Mouse (Mus musculus) CH12.LX (cell line): ENCODE measurements at regions not wholly inside any gene's neighbourhood (a gene's known extent, or its start where the extent isn't known, plus 50 kb on each side); places are given as distances from the start of the nearest gene placed in this dataset.

ENCODE experiments used
- DNase-seq: peaks from one replicate; pipeline ENCODE4 v3.0.0-alpha.2; 2013; ENCODE audit errors: extremely low read depth
- H3K27ac ChIP-seq: 2 replicates; pipeline ENCODE4 v1.5.1; 2012; ENCODE audit warnings: low read depth, mild to moderate bottlenecking, control low read depth, moderate library complexity; ENCODE audit not compliant: insufficient read depth
- H3K27me3 ChIP-seq: replicated peaks from 2 replicates; pipeline ENCODE3; 2012; ENCODE audit warnings: inconsistent platforms
- H3K36me3 ChIP-seq, 2 experiments: replicated peaks in 1 of 2; 2 replicates each; pipeline versions ENCODE3 to v1.6.1; 2012; ENCODE audit warnings: inconsistent platforms in 1 of 2, low read length in 1 of 2, mild to moderate bottlenecking in 1 of 2, mixed read lengths in 1 of 2, moderate library complexity in 1 of 2; ENCODE audit not compliant: control insufficient read depth in 1 of 2, insufficient read depth in 1 of 2
- H3K4me1 ChIP-seq, 2 experiments: 2 replicates each; pipeline ENCODE4 v1.6.1; 2012; ENCODE audit warnings: inconsistent platforms in 1 of 2, moderate library complexity in 1 of 2; ENCODE audit not compliant: insufficient read depth in 2 of 2, control insufficient read depth in 1 of 2
- H3K4me2 ChIP-seq: 2 replicates; pipeline ENCODE4 v1.6.1; 2012; ENCODE audit warnings: low read depth, mild to moderate bottlenecking, control low read depth; ENCODE audit not compliant: poor library complexity, insufficient read depth, severe bottlenecking
- H3K4me3 ChIP-seq, 3 experiments: fragments of 150-350 bp in 1 of 3; sonication (generic) in 1 of 3; replicated peaks in 1 of 3; 2 replicates each; pipeline versions ENCODE3 to v1.5.1; 2011 to 2012; ENCODE audit warnings: low read depth in 2 of 3, low read length in 2 of 3, mild to moderate bottlenecking in 2 of 3, moderate library complexity in 2 of 3, control low read depth in 1 of 3, improper control_type of control experiment in 1 of 3, inconsistent platforms in 1 of 3, mixed read lengths in 1 of 3; ENCODE audit not compliant: poor library complexity in 1 of 3
- H3K79me2 ChIP-seq: replicated peaks from 2 replicates; pipeline ENCODE4 v1.6.1; 2012; ENCODE audit warnings: mild to moderate bottlenecking, moderate library complexity; ENCODE audit not compliant: control insufficient read depth, poor library complexity, insufficient read depth, severe bottlenecking; ENCODE audit errors: extremely low read depth
- H3K9ac ChIP-seq: 2 replicates; pipeline ENCODE4 v1.6.1; 2012; ENCODE audit warnings: low read depth, mild to moderate bottlenecking, control low read depth, moderate library complexity; ENCODE audit not compliant: insufficient read depth
- H3K9me3 ChIP-seq: replicated peaks from 2 replicates; pipeline ENCODE3; 2012; ENCODE audit warnings: low read length, inconsistent platforms, mixed read lengths
- CHD2 ChIP-seq: IDR thresholded peaks from 2 replicates; pipeline ENCODE4 v1.6.1; 2011; ENCODE audit warnings: low read length, improper control_type of control experiment
- E2F4 ChIP-seq: IDR thresholded peaks from 2 replicates; pipeline ENCODE4 v1.6.1; 2011; ENCODE audit warnings: low read depth, low read length, improper control_type of control experiment; ENCODE audit not compliant: insufficient replicate concordance
- GABPA ChIP-seq: IDR thresholded peaks from 2 replicates; pipeline ENCODE4 v1.6.1; 2012; ENCODE audit warnings: low read depth, low read length, improper control_type of control experiment, inconsistent platforms; ENCODE audit not compliant: insufficient replicate concordance
- HCFC1 ChIP-seq: IDR thresholded peaks from 2 replicates; pipeline ENCODE4 v1.6.1; 2012; ENCODE audit warnings: low read depth, mild to moderate bottlenecking, inconsistent platforms, low read length, improper control_type of control experiment
- MAX ChIP-seq: IDR thresholded peaks from 2 replicates; pipeline ENCODE4 v1.6.1; 2011; ENCODE audit warnings: low read length, improper control_type of control experiment
- MEF2A ChIP-seq: IDR thresholded peaks from 2 replicates; pipeline ENCODE4 v1.6.1; 2014; ENCODE audit warnings: low read depth, mild to moderate bottlenecking, inconsistent platforms, low read length, improper control_type of control experiment, borderline replicate concordance
- MXI1 ChIP-seq: IDR thresholded peaks from 2 replicates; pipeline ENCODE4 v1.6.1; 2011; ENCODE audit warnings: mild to moderate bottlenecking, low read depth, low read length, improper control_type of control experiment
- PAX5 ChIP-seq: IDR thresholded peaks from 2 replicates; pipeline ENCODE4 v1.6.1; 2012; ENCODE audit warnings: low read length, inconsistent platforms, mixed read lengths
- POLR2AphosphoS2 ChIP-seq: IDR thresholded peaks from 2 replicates; pipeline ENCODE4 v1.6.1; 2011; ENCODE audit warnings: low read depth, low read length, improper control_type of control experiment
- RCOR1 ChIP-seq: conservative IDR thresholded peaks from 2 replicates; pipeline ENCODE4 v1.6.1; 2012; ENCODE audit warnings: low read depth, mild to moderate bottlenecking, inconsistent platforms, low read length, improper control_type of control experiment
- SMC3 ChIP-seq: IDR thresholded peaks from 2 replicates; pipeline ENCODE4 v1.6.1; 2011; ENCODE audit warnings: low read depth, low read length, improper control_type of control experiment
- TCF12 ChIP-seq: IDR thresholded peaks from 2 replicates; pipeline ENCODE4 v1.6.1; 2014; ENCODE audit warnings: low read depth, mild to moderate bottlenecking, inconsistent platforms, low read length, improper control_type of control experiment
- UBTF ChIP-seq: IDR thresholded peaks from 2 replicates; pipeline ENCODE4 v1.6.1; 2012; ENCODE audit warnings: low read depth, mild to moderate bottlenecking, inconsistent platforms, low read length, improper control_type of control experiment, moderate library complexity
- USF1 ChIP-seq: IDR thresholded peaks from 2 replicates; pipeline ENCODE4 v1.6.1; 2014; ENCODE audit warnings: low read depth, mild to moderate bottlenecking, inconsistent platforms, low read length, improper control_type of control experiment
- USF2 ChIP-seq: conservative IDR thresholded peaks from 2 replicates; pipeline ENCODE4 v1.6.1; 2011; ENCODE audit warnings: low read depth, low read length, improper control_type of control experiment
- ZC3H11A ChIP-seq: IDR thresholded peaks from 2 replicates; pipeline ENCODE4 v1.6.1; 2012; ENCODE audit warnings: low read depth, mild to moderate bottlenecking, inconsistent platforms, low read length, improper control_type of control experiment
- ZKSCAN1 ChIP-seq: IDR thresholded peaks from 2 replicates; pipeline ENCODE4 v1.6.1; 2012; ENCODE audit warnings: low read depth, inconsistent platforms, low read length, improper control_type of control experiment, borderline replicate concordance
- ZNF384 ChIP-seq: IDR thresholded peaks from 2 replicates; pipeline ENCODE4 v1.6.1; 2012; ENCODE audit warnings: low read depth, low read length, improper control_type of control experiment, inconsistent platforms
- dilution Hi-C: fragments of 300-500 bp; cut with MboI; formaldehyde crosslinking; loops from 2 replicates; pipeline ENCODE4 v1.14.3; 2020; ENCODE audit warnings: low sequenced_read_pairs; ENCODE audit not compliant: extremely low pct_unique_long_range_greater_than_20kb, extremely low pct_ligation_motif_present
- in situ Hi-C: fragments of 300-500 bp; cut with MboI; formaldehyde crosslinking; loops from 3 replicates; pipeline ENCODE4 v1.14.3; 2019; ENCODE audit warnings: low sequenced_read_pairs, low pct_ligation_motif_present, low pct_unique_long_range_greater_than_20kb, mixed read lengths

DNA sequence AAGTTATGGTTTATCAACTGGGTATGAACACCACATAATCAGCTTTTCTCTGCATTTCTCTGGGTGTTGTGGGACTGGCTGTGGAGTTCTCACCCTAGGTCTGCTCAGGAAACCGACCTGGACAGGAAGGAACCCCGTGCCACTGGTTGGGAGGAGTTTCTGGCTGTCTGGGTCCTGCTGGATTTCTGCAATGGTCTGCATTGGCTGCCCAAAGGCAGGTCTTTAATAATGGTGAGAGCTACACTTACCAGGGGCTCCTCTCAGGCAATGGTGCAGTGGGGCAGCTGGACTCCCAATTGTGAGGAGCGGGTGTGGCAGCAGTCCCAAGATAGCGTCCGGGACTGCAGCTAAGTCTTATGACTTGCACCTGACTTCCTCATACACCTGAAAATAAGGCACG lies 57.8 kb upstream of the Gm10181 start:
- no peaks in the 10 kb centered on the region for H3K27me3 ChIP-seq
- no peak overlapping the region for H3K27ac ChIP-seq
- in situ Hi-C loops: loop anchor here (25.0 kb wide), 2 partner anchors 269 to 344 kb away; partner anchors contain the start of genes Dpy19l2 and Tbx20
- no peak overlapping the region for H3K4me2 ChIP-seq
- no peak overlapping the region for H3K9ac ChIP-seq
- TF ChIP-seq USF2 (no peak), MXI1 (no peak), USF1 (no peak), TCF12 (no peak), PAX5 (no peak), MAX (no peak), HCFC1 (no peak), E2F4 (no peak), CHD2 (no peak), ZC3H11A (no peak), GABPA (no peak), RCOR1 (no peak), ZNF384 (no peak), UBTF (no peak), SMC3 (no peak), POLR2AphosphoS2 (no peak), ZKSCAN1 (no peak), MEF2A (no peak)
- TF ChIP-seq, all 38 proteins: peak for 0
- no peak for DNase-seq
- H3K9me3 ChIP-seq: no peaks in the 10 kb centered on the region
- dilution Hi-C loops: no loop called here
- no peak overlapping the region for H3K4me3 ChIP-seq
- no peaks in the 10 kb centered on the region for H3K79me2 ChIP-seq
- no peaks in the 10 kb centered on the region for H3K4me1 ChIP-seq
- no peaks in the 10 kb centered on the region for H3K36me3 ChIP-seq
